Mouse (Mus musculus): Measurements from ENCODE around the gene Qdpr. TPM values are rescaled to one million over a fixed set of nuclear protein-coding genes. Genes with fewer than 3 reads are reported as not detected.
"Not testable (repeated sequence)": the region's sequence is repeated elsewhere in the genome, so short reads cannot be mapped to it uniquely, and the experiment has no call there.

Qdpr gene
- polyA plus RNA-seq, 1 experiment = 415 TPM

GRCm38 (mm10) chr5:45441124-45441523 lies 8.9 kb downstream of the Qdpr start:
- DNase-seq = no peak

GRCm38 (mm10) chr5:45438301-45438700 lies 11.7 kb downstream of the Qdpr start:
- H3K4me3 ChIP-seq (ENCODE audit: insufficient read depth, low read depth, low read length) = no peak overlapping the region
- peaks cover 15% of the 10 kb centered on the region for H3K4me1 ChIP-seq (ENCODE audit: control insufficient read depth, insufficient read depth, low read length)
- peaks cover 8% of the 10 kb centered on the region for H3K36me3 ChIP-seq (ENCODE audit: control insufficient read depth, insufficient read depth, low read length)
- H3K27me3 ChIP-seq (replicated peaks; ENCODE audit: control insufficient read depth, insufficient read depth, low read length) = no peaks in the 10 kb centered on the region
- no peak overlapping the region for H3K27ac ChIP-seq (ENCODE audit: insufficient read depth, low read depth, low read length)
- TF ChIP-seq POLR2A (IDR thresholded peaks at IDR 0.05; ENCODE audit: low read depth, low read length) (no peak), CTCF (conservative IDR thresholded peaks at IDR 0.05; ENCODE audit: insufficient read depth, insufficient read length, low read depth, low read length) (no peak)
- no peak for DNase-seq
- WGBS = 76% methylated on average over 8 of the region's 8 CpGs

More at GRCm38 (mm10) chr5:45441124-45441523, 8.9 kb downstream of the Qdpr start:
- TF ChIP-seq CTCF (conservative IDR thresholded peaks at IDR 0.05; ENCODE audit: insufficient read depth, insufficient read length, low read depth, low read length) (no peak), POLR2A (IDR thresholded peaks at IDR 0.05; ENCODE audit: low read depth, low read length) (no peak)
- Histone ChIP-seq H3K36me3 (ENCODE audit: control insufficient read depth, insufficient read depth, low read length) (peaks cover 8% of the 10 kb centered on the region), H3K27me3 (replicated peaks; ENCODE audit: control insufficient read depth, insufficient read depth, low read length) (no peaks in the 10 kb centered on the region), H3K4me1 (ENCODE audit: control insufficient read depth, insufficient read depth, low read length) (peaks cover 17% of the 10 kb centered on the region), H3K27ac (ENCODE audit: insufficient read depth, low read depth, low read length) (peak overlapping the region; percentile 71), H3K4me3 (ENCODE audit: insufficient read depth, low read depth, low read length) (no peak overlapping the region)
- 67% methylated on average over 3 of the region's 3 CpGs for WGBS

- 84% methylated on average over 4 of the region's 4 CpGs for WGBS
- Histone ChIP-seq H3K4me3 (ENCODE audit: insufficient read depth, low read depth, low read length) (no peak overlapping the region), H3K27me3 (replicated peaks; ENCODE audit: control insufficient read depth, insufficient read depth, low read length) (no peaks in the 10 kb centered on the region), H3K36me3 (ENCODE audit: control insufficient read depth, insufficient read depth, low read length) (peaks cover 8% of the 10 kb centered on the region), H3K4me1 (ENCODE audit: control insufficient read depth, insufficient read depth, low read length) (peaks cover 12% of the 10 kb centered on the region), H3K27ac (ENCODE audit: insufficient read depth, low read depth, low read length) (peak overlapping the region; percentile 75)
- TF ChIP-seq POLR2A (IDR thresholded peaks at IDR 0.05; ENCODE audit: low read depth, low read length) = no peak
- no peak for TF ChIP-seq CTCF (conservative IDR thresholded peaks at IDR 0.05; ENCODE audit: insufficient read depth, insufficient read length, low read depth, low read length)
- DNase-seq = no peak
Measured at GRCm38 (mm10) chr5:45437826-45438225, 12.2 kb downstream of the Qdpr start.

GRCm38 (mm10) chr5:45435967-45436950 lies 13.8 kb downstream of the Qdpr start:
- Histone ChIP-seq H3K27me3 (replicated peaks; ENCODE audit: control insufficient read depth, insufficient read depth, low read length) (no peaks in the 10 kb centered on the region), H3K27ac (ENCODE audit: insufficient read depth, low read depth, low read length) (peak overlapping the region; percentile 99), H3K4me1 (ENCODE audit: control insufficient read depth, insufficient read depth, low read length) (peaks cover 12% of the 10 kb centered on the region), H3K36me3 (ENCODE audit: control insufficient read depth, insufficient read depth, low read length) (peaks cover 7% of the 10 kb centered on the region), H3K4me3 (ENCODE audit: insufficient read depth, low read depth, low read length) (no peak overlapping the region)
- no peak for TF ChIP-seq POLR2A (IDR thresholded peaks at IDR 0.05; ENCODE audit: low read depth, low read length)
- no peak for TF ChIP-seq CTCF (conservative IDR thresholded peaks at IDR 0.05; ENCODE audit: insufficient read depth, insufficient read length, low read depth, low read length)
- DNase-seq = peak; percentile 90
- WGBS = 63% methylated on average over 14 of the region's 14 CpGs

GRCm38 (mm10) chr5:45427891-45428290 lies 22.1 kb downstream of the Qdpr start:
- Histone ChIP-seq H3K27me3 (replicated peaks; ENCODE audit: control insufficient read depth, insufficient read depth, low read length) (no peaks in the 10 kb centered on the region), H3K4me1 (ENCODE audit: control insufficient read depth, insufficient read depth, low read length) (no peaks in the 10 kb centered on the region; the same call in 1 of the 2 replicates), H3K36me3 (ENCODE audit: control insufficient read depth, insufficient read depth, low read length) (no peaks in the 10 kb centered on the region; the same call in 1 of the 2 replicates), H3K27ac (ENCODE audit: insufficient read depth, low read depth, low read length) (no peak overlapping the region), H3K4me3 (ENCODE audit: insufficient read depth, low read depth, low read length) (no peak overlapping the region)
- 94% methylated on average over 7 of the region's 7 CpGs for WGBS
- no peak for TF ChIP-seq POLR2A (IDR thresholded peaks at IDR 0.05; ENCODE audit: low read depth, low read length)
- no peak for TF ChIP-seq CTCF (conservative IDR thresholded peaks at IDR 0.05; ENCODE audit: insufficient read depth, insufficient read length, low read depth, low read length)
- no peak for DNase-seq

- no peaks in the 10 kb centered on the region for H3K27me3 ChIP-seq (replicated peaks; ENCODE audit: control insufficient read depth, insufficient read depth, low read length)
- no peak overlapping the region for H3K4me3 ChIP-seq (ENCODE audit: insufficient read depth, low read depth, low read length)
- DNase-seq = no peak
- no peaks in the 10 kb centered on the region; the same call in 1 of the 2 replicates for H3K36me3 ChIP-seq (ENCODE audit: control insufficient read depth, insufficient read depth, low read length)
- TF ChIP-seq CTCF (conservative IDR thresholded peaks at IDR 0.05; ENCODE audit: insufficient read depth, insufficient read length, low read depth, low read length) (no peak), POLR2A (IDR thresholded peaks at IDR 0.05; ENCODE audit: low read depth, low read length) (no peak)
- peak overlapping the region; percentile 76 for H3K27ac ChIP-seq (ENCODE audit: insufficient read depth, low read depth, low read length)
- 77% methylated on average over 1 of the region's 1 CpGs for WGBS
- no peaks in the 10 kb centered on the region; the same call in 1 of the 2 replicates for H3K4me1 ChIP-seq (ENCODE audit: control insufficient read depth, insufficient read depth, low read length)
Measured at GRCm38 (mm10) chr5:45426416-45427034, 23.5 kb downstream of the Qdpr start.

- not testable (repeated sequence) for H3K27me3 ChIP-seq (replicated peaks; ENCODE audit: control insufficient read depth, insufficient read depth, low read length); H3K36me3 ChIP-seq (ENCODE audit: control insufficient read depth, insufficient read depth, low read length); H3K4me3 ChIP-seq (ENCODE audit: insufficient read depth, low read depth, low read length); DNase-seq; H3K4me1 ChIP-seq (ENCODE audit: control insufficient read depth, insufficient read depth, low read length)
- 44% methylated on average over 1 of the region's 1 CpGs for whole genome bisulfite sequencing
- peak overlapping the region; percentile 68; the same call in 1 of the 2 replicates for H3K27ac ChIP-seq (ENCODE audit: insufficient read depth, low read depth, low read length)
Measured at GRCm38 (mm10) chr5:45425771-45426170, 24.3 kb downstream of the Qdpr start.
